Mouse (Mus musculus) neural tube, embryonic 10.5 days (tissue): ENCODE results near the gene Armh1.
"Not testable (repeated sequence)": the region's sequence is repeated elsewhere in the genome, so short reads cannot be mapped to it uniquely, and the experiment has no call there.

Source experiments
- DNase-seq: peaks from one replicate; pipeline ENCODE4 v3.0.0-alpha.2; 2017; ENCODE audit warnings: low spot score; ENCODE audit errors: extremely low spot score

The Armh1 gene

DNA sequence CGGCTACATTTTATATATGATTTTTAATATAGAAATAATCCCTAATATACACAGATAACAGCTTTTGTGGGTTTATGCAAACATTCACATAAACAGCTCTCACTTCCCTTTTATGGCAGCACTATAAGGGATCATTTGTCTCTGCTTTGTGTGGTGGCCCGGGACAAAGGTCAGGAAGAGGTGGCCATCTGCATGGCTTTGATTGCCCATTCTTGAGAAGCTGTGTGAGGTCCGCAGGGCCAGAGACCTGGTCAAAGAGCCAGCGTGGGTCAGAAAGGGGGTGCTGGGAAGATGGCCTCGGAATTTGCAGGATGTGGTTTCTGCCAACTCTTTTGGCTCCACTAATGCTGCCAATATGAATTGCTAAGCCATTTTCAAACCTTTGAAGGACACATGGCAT, 28.9 kb downstream of the Armh1 start:
- no peak for DNase-seq

DNA sequence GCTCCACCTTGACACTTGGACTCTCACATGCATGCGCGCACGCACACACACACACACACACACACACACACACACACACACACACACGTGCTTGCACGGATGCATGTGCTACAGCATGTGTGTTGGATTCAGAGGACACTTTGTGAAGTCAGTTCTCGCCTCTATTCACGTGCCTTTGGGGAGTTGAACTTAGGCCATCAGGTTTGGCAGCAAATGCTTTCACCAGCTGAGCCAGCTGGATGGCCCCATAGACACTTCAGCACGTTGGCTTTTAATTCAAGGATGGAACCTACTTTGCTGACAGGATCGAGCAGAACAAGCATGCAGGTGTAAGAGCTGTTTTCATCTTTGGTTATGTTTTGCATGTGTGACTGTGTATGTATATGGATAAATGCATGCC, 30.1 kb downstream of the Armh1 start:
- no peak for DNase-seq

DNA sequence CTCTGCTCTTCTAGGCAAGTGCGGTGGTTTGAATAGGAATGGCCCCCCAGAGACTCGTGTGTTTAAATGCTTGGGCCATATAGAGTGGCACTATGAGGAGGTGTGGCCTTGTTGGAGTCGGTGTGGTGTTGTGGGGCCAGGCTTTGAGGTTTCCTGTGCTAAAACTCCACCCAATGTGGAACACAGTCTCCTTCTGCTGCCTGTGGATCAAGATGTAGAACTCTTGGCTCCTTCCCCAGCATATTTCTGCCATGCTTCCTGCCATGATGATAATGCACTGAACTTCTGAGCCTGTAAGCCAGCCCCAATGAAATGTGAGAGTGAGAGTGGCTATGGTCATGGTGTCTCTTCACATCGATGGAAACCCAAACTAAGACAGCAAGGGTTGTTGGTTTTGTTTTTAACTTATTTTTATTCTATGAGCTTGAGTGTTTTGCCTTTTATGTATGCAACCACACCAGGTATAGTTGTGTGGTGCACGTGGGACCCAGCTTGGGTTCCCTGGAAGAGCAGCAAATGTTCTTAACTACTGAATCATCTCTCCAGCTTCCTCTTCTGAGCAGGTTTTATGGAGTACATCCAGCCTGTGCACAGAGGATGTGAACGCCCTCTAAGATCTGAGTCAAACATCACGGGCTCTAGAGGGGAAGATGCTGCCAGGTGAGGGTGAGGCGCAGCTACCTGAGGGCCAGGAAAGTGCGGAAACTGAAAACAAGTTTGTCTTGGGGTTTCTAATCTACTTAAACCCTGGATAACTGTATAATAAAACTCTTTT, 31.0 kb downstream of the Armh1 start:
- no peak for DNase-seq

DNA sequence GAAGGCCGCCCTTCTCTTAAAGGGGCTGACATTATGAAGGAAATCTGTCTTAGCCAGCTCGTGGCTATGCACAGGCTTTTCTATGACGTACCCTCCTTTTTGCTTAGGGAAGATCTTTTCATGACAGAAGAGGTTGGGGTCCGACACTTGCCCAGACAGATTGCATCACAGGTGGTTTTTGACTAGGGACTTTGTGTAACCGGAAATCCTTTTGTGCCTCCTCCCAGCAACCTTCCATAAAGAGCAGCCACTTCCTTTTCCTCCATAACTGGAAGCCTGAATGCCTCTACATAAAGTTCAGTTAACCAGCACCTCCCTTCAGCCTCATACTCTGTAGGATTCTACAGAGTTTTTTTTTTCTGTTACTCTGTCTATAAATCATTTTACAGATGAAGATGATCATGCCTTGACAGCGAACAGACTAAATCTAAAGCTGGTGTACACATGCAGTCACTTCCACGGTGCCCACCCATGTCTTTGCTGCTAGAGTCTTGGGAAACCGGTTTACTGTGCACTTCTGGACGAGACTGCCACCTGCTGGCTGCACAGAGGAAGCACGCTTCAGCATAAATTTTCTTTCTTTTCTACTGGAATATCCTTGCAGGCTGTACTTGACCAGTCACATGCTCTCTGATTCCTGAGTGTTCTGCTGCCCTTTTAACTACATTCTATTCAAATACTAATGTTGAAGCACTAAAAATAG, 33.3 kb downstream of the Armh1 start:
- peak; percentile 47 for DNase-seq

DNA sequence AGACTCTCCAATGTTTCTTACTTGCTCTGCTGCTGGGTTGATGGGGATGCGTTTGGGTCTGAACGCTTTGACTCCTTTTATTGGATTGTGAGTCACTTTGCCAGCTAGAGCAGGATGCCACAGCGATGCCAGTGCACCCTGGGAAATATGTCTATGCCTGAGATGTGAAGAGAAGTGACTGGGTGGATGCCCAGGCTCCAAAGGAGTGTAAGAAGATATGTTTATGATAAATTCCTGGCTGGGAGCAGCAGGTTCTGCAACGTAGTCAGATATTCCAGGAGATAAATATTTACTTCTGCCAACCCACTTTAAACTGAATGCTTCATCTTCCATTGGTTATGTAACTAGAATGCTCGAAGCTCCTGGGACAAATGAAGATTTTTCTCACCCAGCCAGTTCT, 34.9 kb downstream of the Armh1 start:
- no peak for DNase-seq

DNA sequence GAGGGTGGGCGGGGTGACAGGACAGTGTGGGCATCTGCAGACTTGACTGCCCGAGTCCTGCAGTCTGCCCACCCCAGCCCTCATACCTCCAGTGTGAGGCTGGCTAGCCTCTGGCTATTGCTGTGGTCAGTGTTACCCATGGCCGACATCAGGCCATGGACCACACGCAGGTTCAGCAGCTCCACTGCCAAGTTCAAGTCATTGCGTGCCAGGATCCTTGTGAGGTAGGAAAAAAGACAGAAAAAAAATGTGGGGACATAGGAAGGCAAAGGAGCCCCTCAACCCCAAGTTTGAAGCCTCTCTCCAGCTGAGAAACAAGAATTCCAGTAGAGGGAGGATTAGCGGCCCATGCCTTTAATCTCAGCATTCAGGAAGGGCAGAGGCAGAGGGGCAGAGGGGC, 37.7 kb downstream of the Armh1 start:
- DNase-seq = no peak

DNA sequence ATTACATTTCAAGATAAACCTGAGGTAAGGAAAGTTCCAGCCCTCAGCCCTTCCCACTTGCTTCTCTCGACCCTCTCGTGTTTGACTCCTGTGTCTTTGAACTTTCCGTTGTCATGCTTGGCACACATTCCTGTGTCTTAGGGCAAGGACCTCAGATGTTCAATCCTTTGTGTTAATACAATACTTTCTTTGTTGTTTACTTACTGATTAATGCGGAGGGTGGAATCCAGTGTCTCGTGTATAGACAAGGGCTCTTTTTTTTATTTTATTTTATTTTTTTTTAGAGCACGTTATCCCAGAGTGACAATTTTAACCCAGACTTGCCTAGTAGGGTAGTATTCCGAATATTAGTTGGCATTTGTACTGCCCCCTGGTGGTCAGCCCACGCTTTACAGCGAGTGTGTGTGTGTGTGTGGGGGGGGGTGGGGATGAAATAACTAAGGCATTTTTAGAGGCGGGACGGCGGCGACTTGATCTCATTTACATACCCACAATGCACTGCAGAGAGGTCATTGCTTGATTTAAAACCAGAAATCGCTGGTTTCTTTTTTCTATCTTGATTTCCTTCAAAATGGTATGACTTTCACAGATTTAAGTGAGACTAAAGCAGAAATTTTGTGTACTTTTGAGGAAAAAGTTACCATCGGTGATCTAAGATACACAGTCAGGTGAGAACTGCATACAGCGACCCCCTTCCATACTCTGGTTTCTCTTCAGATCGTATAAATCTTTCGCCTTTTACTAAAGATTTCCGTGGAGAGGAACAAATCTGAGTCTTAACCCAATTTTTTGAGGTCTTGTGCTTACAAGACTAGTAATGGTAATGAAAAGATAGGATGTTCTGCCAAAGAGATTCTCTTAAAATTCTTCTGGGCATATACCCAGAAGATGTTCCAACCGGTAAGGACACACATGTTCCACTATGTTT, 41.5 kb downstream of the Armh1 start:
- DNase-seq = peak; percentile 90

DNA sequence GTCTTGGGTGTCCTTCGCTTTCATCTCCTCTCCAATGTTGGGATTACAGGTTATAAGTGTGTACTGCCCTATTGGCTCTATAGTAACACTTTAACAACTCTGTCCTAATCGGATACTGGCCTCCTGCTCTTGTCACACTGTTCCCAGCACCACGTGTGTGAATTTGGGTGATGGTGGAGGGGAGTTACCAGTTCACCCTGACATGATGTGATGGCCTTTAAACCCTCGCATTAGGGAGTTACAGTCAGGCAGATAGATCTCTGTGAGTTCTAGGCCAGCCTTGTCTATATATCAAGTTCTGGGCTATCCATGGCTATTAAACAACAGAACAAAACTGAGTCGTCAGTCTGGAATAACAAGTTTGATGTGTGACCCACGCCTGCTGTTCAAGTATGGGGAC, 42.3 kb downstream of the Armh1 start:
- no peak for DNase-seq

DNA sequence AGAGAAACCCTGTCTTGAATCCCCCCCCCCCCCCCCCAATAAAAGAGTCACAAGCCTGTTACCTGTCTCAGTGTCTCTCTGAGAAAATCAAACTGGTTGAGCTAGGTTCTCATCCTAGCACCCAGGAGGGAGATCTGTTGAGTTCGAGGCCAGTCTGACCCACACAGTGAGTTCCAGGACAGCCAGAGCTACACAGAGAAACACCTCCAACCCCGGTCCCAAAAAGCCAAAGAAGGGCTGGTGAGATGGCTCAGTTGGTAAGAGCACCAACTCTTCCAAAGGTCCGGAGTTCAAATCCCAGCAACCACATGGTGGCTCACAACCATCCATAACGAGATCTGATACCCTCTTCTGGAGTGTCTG, 49.0 kb downstream of the Armh1 start:
- DNase-seq = no peak

DNA sequence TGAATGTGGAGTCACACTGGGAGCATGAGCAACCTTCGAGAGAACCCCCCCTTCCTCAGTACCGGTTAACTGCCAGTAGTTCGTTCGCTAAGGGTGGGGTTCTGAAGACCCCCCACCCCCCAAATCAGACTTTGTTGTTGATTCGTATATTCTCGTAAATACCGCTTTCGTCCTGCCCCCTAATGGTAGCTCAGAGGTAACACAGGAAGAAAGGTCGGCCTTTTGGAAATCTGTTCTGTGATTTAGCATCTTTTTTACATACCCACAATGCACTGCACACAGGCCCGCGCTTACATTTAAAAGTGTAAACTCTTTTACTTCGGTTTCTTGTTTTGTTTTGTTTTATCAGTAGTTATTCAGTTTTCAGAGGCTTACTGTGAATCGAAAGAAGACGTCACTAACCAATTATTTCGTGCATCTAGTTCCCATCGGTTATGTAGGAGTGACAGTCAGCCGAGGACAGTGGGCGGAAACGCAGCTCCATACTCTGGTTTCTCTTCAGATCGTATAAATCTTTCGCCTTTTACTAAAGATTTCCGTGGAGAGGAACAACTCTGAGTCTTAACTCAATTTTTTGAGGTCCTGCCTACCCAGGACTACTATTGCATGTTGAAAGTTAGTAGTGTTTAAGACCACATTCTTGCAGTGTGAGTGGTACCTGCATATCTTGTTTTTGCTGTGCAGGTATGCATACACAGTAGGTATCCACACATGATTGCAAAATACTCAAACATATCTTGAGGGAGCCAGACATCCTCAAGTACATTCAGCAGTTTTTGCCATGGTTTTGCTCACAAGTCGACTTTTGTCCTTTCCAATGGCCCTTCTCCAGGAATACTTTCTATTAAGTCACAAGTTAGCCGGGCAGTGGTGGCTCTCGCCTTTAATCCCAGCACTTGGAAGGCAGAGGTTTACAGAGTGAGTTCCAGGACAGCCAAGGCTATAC, 49.6 kb downstream of the Armh1 start:
- DNase-seq = peak; percentile 65

DNA sequence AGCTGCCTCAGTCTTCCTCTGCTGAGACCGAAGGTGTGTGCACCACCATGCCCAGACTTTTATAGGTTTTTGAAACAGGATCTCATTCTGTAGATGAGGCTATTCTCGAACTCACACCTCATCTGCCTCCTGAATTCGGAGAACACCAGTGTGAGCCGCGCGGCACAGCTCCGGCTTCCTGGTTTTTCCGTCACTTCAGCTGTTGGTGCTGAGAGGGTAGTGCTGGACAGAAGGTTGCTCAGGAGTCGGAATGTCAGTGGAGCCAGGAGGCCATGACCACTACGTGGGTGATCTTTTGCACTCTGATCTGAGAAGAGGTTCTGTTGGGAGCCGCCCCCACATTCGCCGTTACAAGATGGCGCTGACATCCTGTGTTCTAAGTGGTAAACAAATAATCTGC, 60.1 kb downstream of the Armh1 start:
- DNase-seq = no peak

DNA sequence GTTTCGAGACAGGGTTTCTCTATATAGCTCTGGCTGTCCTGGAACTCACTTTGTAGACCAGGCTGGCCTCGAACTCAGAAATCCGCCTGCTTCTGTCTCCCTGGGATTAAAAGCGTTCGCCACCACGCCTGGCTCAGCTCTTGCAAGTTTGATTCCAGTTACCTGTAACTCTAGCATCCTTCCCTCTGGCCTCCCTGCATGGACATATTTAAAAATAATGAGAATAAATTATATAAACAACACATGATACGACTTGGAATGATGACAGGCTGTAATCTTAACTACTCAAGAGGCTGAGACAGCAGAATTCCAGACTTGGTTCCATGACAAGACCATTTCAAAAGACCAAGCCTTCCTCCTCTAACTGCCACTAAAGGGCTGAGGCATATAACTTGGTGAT, 61.3 kb downstream of the Armh1 start:
- no peak for DNase-seq

DNA sequence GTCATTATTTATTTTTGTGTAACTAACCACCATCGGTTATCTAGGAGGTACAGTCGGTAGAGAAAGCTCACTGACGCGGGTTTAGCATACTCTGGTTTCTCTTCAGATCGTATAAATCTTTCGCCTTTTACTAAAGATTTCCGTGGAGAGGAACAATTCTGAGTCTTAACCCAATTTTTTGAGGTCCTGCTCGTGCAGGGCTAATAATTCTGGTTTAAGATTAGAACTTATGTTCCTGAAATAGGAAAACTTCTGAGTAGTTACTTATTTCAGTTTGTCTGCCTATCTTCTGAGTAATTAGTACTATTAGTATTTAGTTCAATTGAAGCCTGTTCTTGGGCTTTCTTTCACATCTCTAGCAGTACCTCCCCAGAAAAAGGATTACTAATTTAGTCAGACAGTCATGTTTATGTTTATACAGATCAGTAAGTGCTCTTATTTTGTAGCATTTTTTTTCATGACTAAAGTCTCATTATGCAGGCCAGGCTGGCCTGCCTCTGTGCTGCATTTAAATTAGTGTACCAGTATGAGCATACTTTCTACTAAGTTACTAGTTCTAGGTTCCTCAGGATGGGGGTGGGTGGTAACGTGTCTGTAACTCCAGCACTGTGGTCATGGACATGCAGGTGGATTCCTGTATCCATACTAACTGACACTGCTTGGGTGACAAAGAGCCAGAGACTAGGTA, 61.9 kb downstream of the Armh1 start:
- DNase-seq = peak; percentile 60

DNA sequence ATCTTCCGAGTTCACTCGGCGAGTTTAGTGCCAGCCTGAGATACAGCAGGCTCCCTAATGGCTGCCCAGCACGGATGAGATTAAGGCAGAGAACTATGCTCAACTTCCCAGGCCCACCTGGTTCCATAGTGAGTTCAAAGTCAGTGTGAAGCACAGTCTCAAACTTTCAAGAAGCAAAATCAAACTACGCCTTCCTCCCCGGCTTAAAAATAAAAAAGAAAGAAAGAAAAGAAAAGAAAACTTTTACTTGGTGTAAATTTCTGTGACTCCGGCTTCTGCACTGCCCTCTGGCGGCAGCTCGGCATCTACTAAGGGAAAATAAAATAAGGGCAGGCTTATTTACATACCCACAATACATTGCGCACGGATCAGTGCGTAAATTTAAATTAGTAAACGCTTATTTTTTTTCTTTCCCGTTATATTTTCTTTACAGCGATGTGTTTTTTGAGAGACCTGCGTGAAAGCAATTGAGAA, 62.5 kb downstream of the Armh1 start:
- peak; percentile 81 for DNase-seq

DNA sequence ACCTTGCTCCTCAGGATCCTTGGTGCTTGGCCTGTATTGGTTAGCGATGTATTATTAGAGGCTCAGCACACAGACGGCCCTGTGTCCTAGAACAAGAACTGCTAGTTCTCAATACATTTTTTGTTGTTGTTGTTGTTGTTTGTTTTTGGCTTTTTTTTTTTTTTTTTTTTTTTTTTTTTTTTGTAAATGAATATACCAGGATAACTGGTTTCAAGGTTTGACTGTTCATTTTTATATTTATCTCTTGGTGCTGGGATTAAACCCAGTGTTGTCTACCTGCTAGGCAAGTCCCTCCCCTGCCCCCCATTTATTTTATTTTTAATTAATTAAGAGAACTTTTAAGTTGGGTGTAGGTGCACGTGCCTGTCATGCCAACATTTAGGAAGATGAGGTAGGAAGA, 63.0 kb downstream of the Armh1 start:
- DNase-seq = no peak

DNA sequence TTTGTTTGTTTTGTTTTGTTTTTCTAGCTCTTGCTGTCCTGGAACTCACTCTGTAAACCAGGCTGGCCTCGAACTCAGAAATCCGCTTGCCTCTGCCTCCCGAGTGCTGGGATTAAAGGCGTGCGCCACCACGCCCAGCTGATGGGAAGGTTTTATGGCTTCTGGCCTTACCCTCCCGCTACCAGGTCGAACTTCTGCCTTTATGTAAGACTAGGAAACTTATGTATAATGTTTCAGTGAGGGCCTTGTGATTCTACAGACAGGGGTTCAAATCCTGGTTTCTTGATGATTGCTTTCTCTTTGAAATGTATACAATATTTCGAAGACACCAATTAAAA, 69.2 kb downstream of the Armh1 start:
- not testable (repeated sequence) for DNase-seq

DNA sequence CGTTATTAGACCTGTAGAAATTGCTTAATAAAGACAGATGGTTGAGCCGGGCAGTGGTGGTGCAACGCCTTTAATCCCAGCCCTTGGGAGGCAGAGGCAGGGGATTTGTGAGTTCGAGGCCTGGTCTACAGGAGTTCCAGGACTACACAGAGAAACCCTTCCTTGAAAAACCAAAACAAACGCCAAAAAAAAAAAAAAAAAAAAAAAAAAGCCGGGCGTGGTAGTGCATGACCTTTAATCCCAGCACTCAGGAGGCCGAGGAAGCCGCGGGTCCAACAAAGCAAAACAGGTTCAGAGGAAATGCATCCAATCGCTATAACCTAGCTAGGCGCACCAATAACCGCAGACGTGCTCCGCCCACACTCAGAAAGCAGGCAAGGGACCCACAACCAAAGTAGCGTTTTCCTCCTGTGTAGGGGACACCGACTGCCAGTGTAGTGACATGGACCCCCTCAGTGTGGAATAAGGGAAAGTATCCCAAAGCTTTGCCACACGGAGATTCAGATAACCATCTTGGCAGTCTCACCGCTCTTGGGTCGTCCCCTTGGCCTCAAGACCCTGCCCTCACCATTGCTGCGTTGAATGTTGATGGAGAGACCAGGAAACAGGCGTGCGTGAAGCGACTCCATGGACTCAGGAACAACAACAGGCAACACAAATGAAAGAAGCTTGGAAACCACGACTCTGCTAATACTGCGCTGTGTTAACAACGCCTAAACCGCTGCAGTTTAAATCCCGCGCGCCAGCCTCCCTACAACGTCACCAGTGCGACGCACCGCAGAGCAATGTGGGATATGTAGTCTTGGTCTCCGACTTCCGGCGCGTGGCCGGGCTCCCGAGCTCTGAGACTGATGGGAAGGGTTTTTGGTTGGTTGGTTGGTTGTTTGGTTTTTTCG, 69.8 kb downstream of the Armh1 start, which contains the start of gene Kif2c:
Gene Kif2c (minus strand): TSS at position 777 of the 896 bp plus-strand sequence.
- peak; percentile 90 for DNase-seq

DNA sequence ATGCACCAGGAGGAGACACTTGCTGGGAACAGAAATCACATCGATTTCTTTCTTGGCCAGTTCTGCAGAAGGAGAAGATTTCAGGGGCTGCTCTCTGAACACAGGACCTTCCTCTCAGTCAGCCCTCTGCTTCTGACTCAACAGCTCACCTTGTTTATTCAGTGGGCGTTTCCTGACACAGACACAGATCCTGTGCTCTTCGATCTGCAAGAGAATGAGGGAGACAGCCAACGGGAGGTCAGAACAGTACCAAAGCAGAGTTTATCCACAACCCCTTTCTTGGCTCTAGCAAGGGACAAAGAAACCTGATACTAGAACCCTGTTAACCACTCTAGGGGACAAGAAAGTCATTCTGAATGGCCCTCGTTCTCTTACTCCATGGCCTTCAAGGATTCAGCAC, 82.0 kb downstream of the Armh1 start:
- DNase-seq = no peak
